Mouse (Mus musculus): ENCODE results near the gene Ube2u. TPM values are rescaled to one million over a fixed set of nuclear protein-coding genes. Genes with fewer than 3 reads are reported as not detected.

Gene Ube2u
- polyA plus RNA-seq (2014; fragmentation: Illumina TruSeq; extraction: RNeasy Lipid Tissue Mini Kit (QIAGEN cat#74804); ENCODE audit: low read depth, low replicate concordance), result 2.2 TPM

GRCm38 (mm10) chr4:100478592-100479321 lies at the start of gene Ube2u:
Gene Ube2u (plus strand): TSS chr4:100478849.

Data from adipose tissue, adult 10 weeks (tissue).